Mouse (Mus musculus) cortical plate, adult 2 months (tissue): ENCODE data around the gene Irak4.

Source experiments
- CTCF ChIP-seq: fragments of 200-500 bp; IDR thresholded peaks from 2 replicates; pipeline ENCODE4 v1.5.1; 2011; ENCODE audit warnings: mild to moderate bottlenecking, control low read depth, low read length; ENCODE audit not compliant: insufficient read depth; ENCODE audit errors: extremely low read depth
- POLR2A ChIP-seq: fragments of 200-500 bp; IDR thresholded peaks from 2 replicates; pipeline ENCODE4 v1.6.1; 2011; ENCODE audit warnings: mild to moderate bottlenecking, low read length, control low read depth; ENCODE audit not compliant: insufficient read depth; ENCODE audit errors: extremely low read depth

DNA sequence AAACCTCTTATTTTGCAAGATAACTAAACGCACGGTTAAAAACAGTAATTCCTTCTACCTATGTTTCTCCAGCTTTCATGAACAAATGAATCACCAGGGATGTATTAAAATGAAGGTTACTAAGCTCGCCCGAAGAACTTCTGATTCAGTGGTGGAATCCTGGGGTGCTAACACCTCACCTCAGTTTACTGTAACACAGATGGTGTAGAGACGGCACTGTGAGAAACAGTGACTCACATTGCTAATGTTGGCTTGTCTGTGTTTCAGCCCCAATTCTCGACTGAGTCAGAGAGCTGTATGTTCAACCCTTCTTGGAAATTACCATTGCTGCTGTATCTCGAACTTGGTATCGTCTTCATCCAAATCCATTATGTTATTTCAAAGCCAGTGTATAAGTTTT is 64.3 kb downstream of the Irak4 start:
- no peak for TF ChIP-seq CTCF
- no peak for TF ChIP-seq POLR2A
